Mouse (Mus musculus): Measurements from ENCODE around the gene Hist1h2ac. TPM values are rescaled to one million over a fixed set of nuclear protein-coding genes. Genes with fewer than 3 reads are reported as not detected.

The Hist1h2ac gene
- polyA plus RNA-seq, 1 experiment from 2014 or later = 0.91 TPM

Small RNA genes within 50 kb of the gene (microRNA-seq; reads per million reads assigned to microRNA genes)
- gene Gm44350 = not detected

Other genes with a start within 250 kb of the Hist1h2ac start
- gene Btn1a1, start 218.0 kb downstream of the Hist1h2ac start, polyA plus RNA-seq (2014; fragmentation: Nextera tagmentation; extraction: Ambion mirVana) = 0.22 TPM in 1 of 2 replicates, not detected in the other
- gene Btn2a2, start 195.1 kb downstream of the Hist1h2ac start, polyA plus RNA-seq (2014; fragmentation: Nextera tagmentation; extraction: Ambion mirVana) = 0.10 TPM in 1 of 2 replicates, not detected in the other
- 4.3 and 7.1 TPM in 2 replicates for gene Hist1h4h, start 152.9 kb downstream of the Hist1h2ac start, polyA plus RNA-seq (2014; fragmentation: Nextera tagmentation; extraction: Ambion mirVana)
- gene Hist1h2af, start 150.0 kb downstream of the Hist1h2ac start, polyA plus RNA-seq (2014; fragmentation: Nextera tagmentation; extraction: Ambion mirVana) = 1.9 and 4.4 TPM in 2 replicates
- gene Hist1h3g, start 148.5 kb downstream of the Hist1h2ac start, polyA plus RNA-seq (2014; fragmentation: Nextera tagmentation; extraction: Ambion mirVana) = 2.2 and 5.3 TPM in 2 replicates
- 0.30 and 0.32 TPM in 2 replicates for gene Hist1h2bh, start 140.6 kb downstream of the Hist1h2ac start, polyA plus RNA-seq (2014; fragmentation: Nextera tagmentation; extraction: Ambion mirVana)
- gene Hist1h3f, start 139.9 kb downstream of the Hist1h2ac start, polyA plus RNA-seq (2014; fragmentation: Nextera tagmentation; extraction: Ambion mirVana) = 0.62 and 0.89 TPM in 2 replicates
- not detected in 2 replicates for gene Hist1h4f, start 132.3 kb downstream of the Hist1h2ac start, polyA plus RNA-seq (2014; fragmentation: Nextera tagmentation; extraction: Ambion mirVana)
- gene Hist1h1d, start 130.7 kb downstream of the Hist1h2ac start, polyA plus RNA-seq (2014; fragmentation: Nextera tagmentation; extraction: Ambion mirVana) = 0.36 and 0.52 TPM in 2 replicates
- 3.4 and 5.7 TPM in 2 replicates for gene Hist1h3e, start 121.6 kb downstream of the Hist1h2ac start, polyA plus RNA-seq (2014; fragmentation: Nextera tagmentation; extraction: Ambion mirVana)
- 65.4 and 105 TPM in 2 replicates for gene Hist1h2ae, start 112.7 kb downstream of the Hist1h2ac start, polyA plus RNA-seq (2014; fragmentation: Nextera tagmentation; extraction: Ambion mirVana)
- 2.3 and 4.3 TPM in 2 replicates for gene Hist1h2bg, start 112.6 kb downstream of the Hist1h2ac start, polyA plus RNA-seq (2014; fragmentation: Nextera tagmentation; extraction: Ambion mirVana)
- gene Hist1h2bf, start 109.8 kb downstream of the Hist1h2ac start, polyA plus RNA-seq (2014; fragmentation: Nextera tagmentation; extraction: Ambion mirVana) = 1.2 and 3.9 TPM in 2 replicates
- gene Hist1h2ad, start 109.6 kb downstream of the Hist1h2ac start, polyA plus RNA-seq (2014; fragmentation: Nextera tagmentation; extraction: Ambion mirVana) = 2.2 and 3.2 TPM in 2 replicates
- gene Hist1h3d, start 108.2 kb downstream of the Hist1h2ac start, polyA plus RNA-seq (2014; fragmentation: Nextera tagmentation; extraction: Ambion mirVana) = 5.8 and 5.9 TPM in 2 replicates
- gene Hist1h4d, start 102.3 kb downstream of the Hist1h2ac start, polyA plus RNA-seq (2014; fragmentation: Nextera tagmentation; extraction: Ambion mirVana) = 61.0 and 106 TPM in 2 replicates
- 1.2 and 1.8 TPM in 2 replicates for gene Hist1h2be, start 62.8 kb downstream of the Hist1h2ac start, polyA plus RNA-seq (2014; fragmentation: Nextera tagmentation; extraction: Ambion mirVana)
- 12.2 and 17.8 TPM in 2 replicates for gene Hist1h1e, start 61.4 kb downstream of the Hist1h2ac start, polyA plus RNA-seq (2014; fragmentation: Nextera tagmentation; extraction: Ambion mirVana)
- 32.2 and 39.5 TPM in 2 replicates for gene Hist1h2bc, start 251 bp upstream of the Hist1h2ac start, polyA plus RNA-seq (2014; fragmentation: Nextera tagmentation; extraction: Ambion mirVana)
- not detected in 2 replicates for gene Hist1h1t, start 11.9 kb upstream of the Hist1h2ac start, polyA plus RNA-seq (2014; fragmentation: Nextera tagmentation; extraction: Ambion mirVana)
- 2.9 and 6.5 TPM in 2 replicates for gene Hist1h4c, start 14.5 kb upstream of the Hist1h2ac start, polyA plus RNA-seq (2014; fragmentation: Nextera tagmentation; extraction: Ambion mirVana)
- 3.5 and 4.7 TPM in 2 replicates for gene Hfe, start 26.9 kb upstream of the Hist1h2ac start, polyA plus RNA-seq (2014; fragmentation: Nextera tagmentation; extraction: Ambion mirVana)
- 16.9 and 25.2 TPM in 2 replicates for gene Hist1h1c, start 54.9 kb upstream of the Hist1h2ac start, polyA plus RNA-seq (2014; fragmentation: Nextera tagmentation; extraction: Ambion mirVana)
- gene Hist1h3c, start 61.7 kb upstream of the Hist1h2ac start, polyA plus RNA-seq (2014; fragmentation: Nextera tagmentation; extraction: Ambion mirVana) = 2.4 and 5.9 TPM in 2 replicates
- gene Hist1h2bb, start 62.8 kb upstream of the Hist1h2ac start, polyA plus RNA-seq (2014; fragmentation: Nextera tagmentation; extraction: Ambion mirVana) = 1.3 and 1.5 TPM in 2 replicates
- gene Hist1h2ab, start 67.2 kb upstream of the Hist1h2ac start, polyA plus RNA-seq (2014; fragmentation: Nextera tagmentation; extraction: Ambion mirVana) = 27.8 and 49.2 TPM in 2 replicates
- gene Hist1h3b, start 68.3 kb upstream of the Hist1h2ac start, polyA plus RNA-seq (2014; fragmentation: Nextera tagmentation; extraction: Ambion mirVana) = 2.3 and 9.6 TPM in 2 replicates
- 3.5 and 4.7 TPM in 2 replicates for gene Hist1h4b, start 73.1 kb upstream of the Hist1h2ac start, polyA plus RNA-seq (2014; fragmentation: Nextera tagmentation; extraction: Ambion mirVana)
- 0.97 TPM in 1 of 2 replicates, not detected in the other for gene Hist1h4a, start 77.3 kb upstream of the Hist1h2ac start, polyA plus RNA-seq (2014; fragmentation: Nextera tagmentation; extraction: Ambion mirVana)
- gene Hist1h3a, start 78.4 kb upstream of the Hist1h2ac start, polyA plus RNA-seq (2014; fragmentation: Nextera tagmentation; extraction: Ambion mirVana) = 2.0 and 4.7 TPM in 2 replicates
- 2.3 and 2.4 TPM in 2 replicates for gene Hist1h1a, start 79.7 kb upstream of the Hist1h2ac start, polyA plus RNA-seq (2014; fragmentation: Nextera tagmentation; extraction: Ambion mirVana)
- not detected in 2 replicates for gene Trim38, start 86.0 kb upstream of the Hist1h2ac start, polyA plus RNA-seq (2014; fragmentation: Nextera tagmentation; extraction: Ambion mirVana)
- gene Slc17a2, start 123.0 kb upstream of the Hist1h2ac start, polyA plus RNA-seq (2014; fragmentation: Nextera tagmentation; extraction: Ambion mirVana) = not detected in 2 replicates
- not detected in 2 replicates for gene Slc17a3, start 155.5 kb upstream of the Hist1h2ac start, polyA plus RNA-seq (2014; fragmentation: Nextera tagmentation; extraction: Ambion mirVana)
- not detected in 2 replicates for gene Slc17a1, start 183.8 kb upstream of the Hist1h2ac start, polyA plus RNA-seq (2014; fragmentation: Nextera tagmentation; extraction: Ambion mirVana)
- gene Slc17a4, start 231.1 kb upstream of the Hist1h2ac start, polyA plus RNA-seq (2014; fragmentation: Nextera tagmentation; extraction: Ambion mirVana) = not detected in 2 replicates